Mouse (Mus musculus): ENCODE data around the gene Tmem247. TPM values are rescaled to one million over a fixed set of nuclear protein-coding genes. Genes with fewer than 3 reads are reported as not detected.

Gene Tmem247
- polyA plus RNA-seq, 1 experiment from 2014 or later, result not detected

DNA sequence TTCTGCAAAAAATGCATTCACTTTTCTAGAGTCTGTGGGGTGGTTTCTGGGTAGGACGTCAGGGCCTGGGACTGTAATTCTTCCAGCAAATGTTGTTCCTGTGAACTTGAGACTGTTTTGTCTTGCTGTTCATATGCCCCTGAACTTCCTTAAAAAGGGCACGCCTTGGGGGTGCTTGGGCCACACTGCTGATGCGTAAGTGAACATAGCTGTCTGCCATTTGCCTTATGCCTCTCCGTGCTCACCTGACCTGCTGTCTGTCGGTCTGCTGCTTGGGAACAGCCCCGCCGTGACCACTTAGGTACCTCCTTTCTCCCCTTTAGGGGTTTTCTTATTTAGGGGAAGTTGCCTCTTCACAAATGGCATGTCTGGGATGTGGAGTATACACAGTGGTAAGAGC lies 54.7 kb downstream of the Tmem247 start:
- H3K4me2 ChIP-seq (ENCODE audit: low read depth, low read length), result no peak overlapping the region
- H3K27ac ChIP-seq (ENCODE audit: low read length), result no peak overlapping the region
- H3K4me1 ChIP-seq (ENCODE audit: control insufficient read depth, insufficient read depth, low read length), result no peaks in the 10 kb centered on the region; the same call in 1 of the 2 replicates
- H3K9ac ChIP-seq (ENCODE audit: low read depth, low read length), result no peak overlapping the region
- no peak overlapping the region for H3K4me3 ChIP-seq (ENCODE audit: low read length)
- no peaks in the 10 kb centered on the region for H3K27me3 ChIP-seq (replicated peaks; ENCODE audit: control insufficient read depth, insufficient read depth, low read length)
- H3K36me3 ChIP-seq (ENCODE audit: control insufficient read depth, insufficient read depth, low read length), result no peaks in the 10 kb centered on the region; the same call in 1 of the 2 replicates
- no peaks in the 10 kb centered on the region for H3K9me3 ChIP-seq (ENCODE audit: control insufficient read depth, low read length)
- no peak for ATAC-seq
- 92% methylated on average over 7 of the region's 7 CpGs for WGBS

Other genes starting within 250 kb of the Tmem247 start
- 4.0 and 4.7 TPM in 2 replicates for gene Epas1, start 163.6 kb upstream of the Tmem247 start, polyA plus RNA-seq (2015; fragmentation: Nextera tagmentation; extraction: Ambion mirVana)
- 0.13 TPM in 1 of 2 replicates, not detected in the other for gene Atp6v1e2, start 30.5 kb downstream of the Tmem247 start, polyA plus RNA-seq (2015; fragmentation: Nextera tagmentation; extraction: Ambion mirVana)
- gene Rhoq, start 45.7 kb downstream of the Tmem247 start, polyA plus RNA-seq (2015; fragmentation: Nextera tagmentation; extraction: Ambion mirVana), result 5.4 and 7.3 TPM in 2 replicates
- 51.4 and 56.1 TPM in 2 replicates for gene Pigf, start 108.1 kb downstream of the Tmem247 start, polyA plus RNA-seq (2015; fragmentation: Nextera tagmentation; extraction: Ambion mirVana)
- gene Cript, start 108.2 kb downstream of the Tmem247 start, polyA plus RNA-seq (2015; fragmentation: Nextera tagmentation; extraction: Ambion mirVana), result 129 and 132 TPM in 2 replicates
- 5.3 and 5.9 TPM in 2 replicates for gene Socs5, start 190.3 kb downstream of the Tmem247 start, polyA plus RNA-seq (2015; fragmentation: Nextera tagmentation; extraction: Ambion mirVana)

Measured in intestine, embryonic 16.5 days (tissue).